Mouse (Mus musculus) liver, embryonic 16.5 days (tissue): ENCODE measurements around the gene Rora. TPM values are rescaled to one million over a fixed set of nuclear protein-coding genes. Genes with fewer than 3 reads are reported as not detected.

ENCODE experiments used
- ATAC-seq: fragments of 200-750 bp; cut with Nextera tagmentation; 2 replicates; pipeline ENCODE4 v1.8.0; 2017; ENCODE audit warnings: low read depth, mild to moderate bottlenecking, moderate number of reproducible peaks, moderate library complexity
- H3K27ac ChIP-seq: fragments of 300-500 bp; sonication (generic); 2 replicates; pipeline ENCODE4 v1.5.1; 2014; ENCODE audit warnings: mild to moderate bottlenecking, low read length
- H3K27me3 ChIP-seq: fragments of 300-500 bp; sonication (generic); 2 replicates; pipeline ENCODE4 v1.6.1; 2014; ENCODE audit warnings: low read depth, low read length, mixed read lengths; ENCODE audit not compliant: control insufficient read depth, insufficient read depth
- H3K36me3 ChIP-seq: fragments of 300-500 bp; sonication (generic); 2 replicates; pipeline ENCODE4 v1.6.1; 2014; ENCODE audit warnings: mild to moderate bottlenecking; ENCODE audit not compliant: control insufficient read depth, insufficient read depth
- H3K4me1 ChIP-seq: fragments of 300-500 bp; sonication (generic); 2 replicates; pipeline ENCODE4 v1.6.1; 2014; ENCODE audit warnings: low read depth, low read length, mixed read lengths; ENCODE audit not compliant: control insufficient read depth
- H3K4me2 ChIP-seq: fragments of 300-500 bp; sonication (generic); 2 replicates; pipeline ENCODE4 v1.6.1; 2014; ENCODE audit warnings: low read depth, low read length, mixed read lengths
- H3K4me3 ChIP-seq: fragments of 300-500 bp; sonication (generic); 2 replicates; pipeline ENCODE4 v1.5.1; 2014; ENCODE audit warnings: low read depth, mild to moderate bottlenecking, low read length
- H3K9ac ChIP-seq: fragments of 300-500 bp; sonication (generic); 2 replicates; pipeline ENCODE4 v1.6.1; 2014; ENCODE audit warnings: low read depth, low read length
- H3K9me3 ChIP-seq: fragments of 300-500 bp; sonication (generic); replicated peaks from 2 replicates; pipeline ENCODE4 v1.6.1; 2016; ENCODE audit warnings: low read length; ENCODE audit not compliant: control insufficient read depth
- WGBS: fragments of 180-500 bp; shearing (Covaris S2); extraction: QIAGEN DNeasy Blood & Tissue Kit; methylation state at CpG from one replicate; pipeline ENCODE4 v1.1.7; 2014; ENCODE audit not compliant: insufficient replicate concordance; 5-methylcytosine and 5-hydroxymethylcytosine counted together
- polyA plus RNA-seq: library from polyadenylated mRNA; unstranded; fragments of >200 nt; fragmentation: Nextera tagmentation; extraction: Ambion mirVana; gene quantifications from 2 replicates; pipeline ENCODE4 v1.2.1, GENCODE M21; 2015

Rora gene
- polyA plus RNA-seq, 1 experiment from 2014 or later, result 10.6 TPM

DNA sequence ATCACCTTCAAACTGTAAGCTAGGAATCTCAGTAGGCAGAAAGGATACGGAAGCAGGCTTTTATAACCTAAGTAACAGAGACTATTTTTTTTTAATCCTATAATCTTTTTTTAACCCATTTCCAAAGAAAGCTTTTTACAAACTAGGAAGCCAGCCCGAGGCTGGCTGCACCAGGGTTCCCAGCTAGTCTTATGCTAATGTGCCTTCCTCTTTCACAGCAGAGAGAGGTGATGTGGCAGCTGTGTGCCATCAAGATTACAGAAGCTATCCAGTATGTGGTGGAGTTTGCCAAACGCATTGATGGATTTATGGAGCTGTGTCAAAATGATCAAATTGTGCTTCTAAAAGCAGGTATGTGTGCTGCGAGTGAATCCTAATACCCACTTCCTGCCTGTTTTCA is 719.3 kb downstream of the Rora start:
- WGBS, result 34% methylated on average over 4 of the region's 4 CpGs
- H3K27ac ChIP-seq, result no peak overlapping the region
- H3K36me3 ChIP-seq, result peaks cover 5% of the 10 kb centered on the region
- no peaks in the 10 kb centered on the region for H3K27me3 ChIP-seq
- H3K4me3 ChIP-seq, result no peak overlapping the region
- H3K9ac ChIP-seq, result no peak overlapping the region
- H3K9me3 ChIP-seq, result no peaks in the 10 kb centered on the region
- H3K4me1 ChIP-seq, result no peaks in the 10 kb centered on the region
- H3K4me2 ChIP-seq, result no peak overlapping the region
- no peak for ATAC-seq

DNA sequence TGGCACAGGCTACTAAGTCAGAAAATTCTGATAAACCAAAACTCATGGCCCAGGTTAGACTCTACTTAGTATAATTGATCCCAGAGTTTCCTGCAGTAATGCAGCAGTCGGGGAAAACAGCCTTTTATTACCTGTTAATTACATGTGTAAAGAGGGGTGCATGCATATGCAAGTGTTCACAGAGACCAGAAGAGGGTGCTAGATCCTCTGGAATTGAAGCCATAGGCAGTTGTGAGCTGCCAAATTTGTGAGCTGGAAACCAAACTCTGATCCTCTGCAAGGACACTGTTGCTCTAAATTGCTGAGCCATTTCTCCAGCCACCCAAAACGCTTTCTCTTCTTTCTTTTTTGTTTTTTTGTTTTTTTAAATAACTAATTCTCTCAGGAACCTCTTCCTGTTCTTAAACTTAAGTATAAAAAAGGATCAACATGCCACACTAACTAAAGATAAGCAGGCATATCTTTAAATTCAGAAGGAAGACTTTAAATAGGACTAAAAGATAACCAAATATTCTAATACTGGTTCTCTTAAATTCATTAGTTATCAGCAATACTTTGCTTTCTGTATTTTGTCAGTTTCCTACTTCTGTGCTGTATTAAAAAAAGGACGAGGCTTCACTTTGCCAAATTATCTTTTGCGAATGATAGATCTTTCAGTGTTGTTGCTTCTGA is 723.5 kb downstream of the Rora start:
- no peak for ATAC-seq
- WGBS, result 55% methylated on average over 4 of the region's 4 CpGs

DNA sequence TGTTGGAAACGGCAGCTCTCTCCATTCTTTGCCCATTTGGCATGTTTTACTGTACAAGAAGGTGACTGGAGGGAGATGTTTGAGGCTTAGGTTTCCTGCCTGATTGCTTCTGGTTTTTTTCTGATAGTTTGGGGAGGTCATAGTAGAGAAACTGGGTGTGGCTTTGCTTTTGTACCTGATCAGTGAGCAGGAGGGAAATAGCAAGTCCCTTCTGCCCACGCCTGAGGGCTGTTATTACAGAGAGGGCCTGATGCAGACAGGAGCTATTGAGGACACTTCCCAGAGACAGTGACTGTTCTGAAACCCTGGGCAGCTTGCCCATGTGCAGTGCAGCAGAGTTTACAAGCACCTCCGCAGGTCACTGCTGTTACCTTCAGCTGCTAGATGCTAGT is 724.1 kb downstream of the Rora start:
- H3K36me3 ChIP-seq, result peaks cover 5% of the 10 kb centered on the region
- H3K9ac ChIP-seq, result no peak overlapping the region
- no peak for ATAC-seq

More for the DNA sequence above, 723.5 kb downstream of the Rora start:
- Histone ChIP-seq H3K4me2 (no peak overlapping the region), H3K4me1 (no peaks in the 10 kb centered on the region), H3K36me3 (peaks cover 5% of the 10 kb centered on the region), H3K27me3 (no peaks in the 10 kb centered on the region), H3K27ac (no peak overlapping the region), H3K4me3 (no peak overlapping the region), H3K9me3 (no peaks in the 10 kb centered on the region), H3K9ac (no peak overlapping the region)

DNA sequence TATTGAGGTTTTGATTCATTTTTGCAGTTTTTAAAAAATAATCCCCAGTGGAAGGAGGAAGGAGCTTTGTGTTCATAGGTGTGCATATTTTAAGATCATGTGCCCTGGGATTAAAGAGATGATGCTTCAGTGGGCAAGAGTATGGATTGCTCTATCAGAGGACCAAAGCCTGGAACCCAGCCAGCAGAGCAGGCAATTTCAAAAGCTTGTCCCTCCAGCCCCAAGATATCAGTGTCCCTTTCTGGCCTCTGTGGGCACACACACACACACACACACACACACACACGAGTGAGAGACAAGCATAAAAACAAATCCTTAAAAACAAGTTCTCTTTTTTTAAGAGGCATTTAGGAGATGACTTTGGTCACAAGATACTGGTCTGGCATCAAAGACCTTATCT is 727.0 kb downstream of the Rora start:
- no peaks in the 10 kb centered on the region for H3K27me3 ChIP-seq
- H3K27ac ChIP-seq, result no peak overlapping the region
- no peak overlapping the region for H3K4me2 ChIP-seq
- H3K9ac ChIP-seq, result no peak overlapping the region
- no peak overlapping the region for H3K4me3 ChIP-seq
- H3K9me3 ChIP-seq, result no peaks in the 10 kb centered on the region
- ATAC-seq, result no peak
- peaks cover 5% of the 10 kb centered on the region for H3K36me3 ChIP-seq
- 32% methylated on average over 1 of the region's 1 CpGs for WGBS
- no peaks in the 10 kb centered on the region for H3K4me1 ChIP-seq

More for the DNA sequence above, 724.1 kb downstream of the Rora start:
- no peak overlapping the region for H3K27ac ChIP-seq
- H3K4me1 ChIP-seq, result no peaks in the 10 kb centered on the region
- no peak overlapping the region for H3K4me2 ChIP-seq
- 56% methylated on average over 3 of the region's 3 CpGs for WGBS
- no peaks in the 10 kb centered on the region for H3K27me3 ChIP-seq
- no peak overlapping the region for H3K4me3 ChIP-seq
- no peaks in the 10 kb centered on the region for H3K9me3 ChIP-seq

DNA sequence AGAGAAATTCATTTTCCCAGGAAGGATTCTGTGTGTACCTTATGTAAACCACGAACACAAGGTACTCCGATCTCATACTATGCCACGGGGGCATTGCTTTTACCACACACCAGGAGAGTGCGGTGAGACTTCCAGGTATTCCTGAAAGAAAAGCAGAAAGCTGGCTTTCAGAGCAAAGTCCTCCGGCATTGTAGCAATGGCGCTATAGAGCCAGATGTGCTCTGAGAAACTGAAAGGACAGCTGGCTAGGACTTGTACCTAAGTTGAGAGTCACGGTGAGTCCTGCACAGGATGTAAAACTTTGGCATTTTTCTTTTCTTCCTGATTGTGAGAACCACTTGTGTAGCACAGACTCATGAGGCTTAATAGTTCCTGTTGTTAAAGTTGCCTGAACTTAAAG is 728.2 kb downstream of the Rora start:
- Histone ChIP-seq H3K9me3 (no peaks in the 10 kb centered on the region), H3K9ac (no peak overlapping the region), H3K4me2 (no peak overlapping the region), H3K4me3 (no peak overlapping the region), H3K27me3 (no peaks in the 10 kb centered on the region), H3K27ac (no peak overlapping the region), H3K36me3 (no peaks in the 10 kb centered on the region), H3K4me1 (no peaks in the 10 kb centered on the region)
- WGBS, result 57% methylated on average over 7 of the region's 7 CpGs
- ATAC-seq, result no peak

DNA sequence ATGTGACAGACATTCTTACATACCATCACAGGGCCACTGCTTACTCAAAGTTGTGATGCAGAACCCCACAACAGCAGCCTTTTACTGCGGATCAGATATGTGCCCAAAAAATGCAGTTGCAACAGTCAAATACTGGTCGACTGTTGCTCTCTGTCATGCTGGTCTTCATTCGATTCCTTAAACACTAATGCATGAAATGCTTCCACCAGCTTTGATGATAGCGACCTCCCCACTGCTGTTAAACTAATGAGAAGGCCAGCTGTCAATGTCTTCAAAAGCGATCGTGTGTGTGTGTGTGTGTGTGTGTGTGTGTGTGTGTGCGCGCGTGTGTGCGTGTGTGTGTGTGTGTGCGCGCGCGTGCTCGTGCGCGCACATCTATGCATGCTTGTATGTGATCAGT is 730.9 kb downstream of the Rora start:
- Histone ChIP-seq H3K27me3 (no peaks in the 10 kb centered on the region), H3K4me1 (no peaks in the 10 kb centered on the region), H3K36me3 (no peaks in the 10 kb centered on the region), H3K4me3 (no peak overlapping the region), H3K9ac (no peak overlapping the region), H3K4me2 (no peak overlapping the region), H3K27ac (no peak overlapping the region), H3K9me3 (no peaks in the 10 kb centered on the region)
- ATAC-seq, result no peak
- WGBS, result 81% methylated on average over 17 of the region's 17 CpGs

DNA sequence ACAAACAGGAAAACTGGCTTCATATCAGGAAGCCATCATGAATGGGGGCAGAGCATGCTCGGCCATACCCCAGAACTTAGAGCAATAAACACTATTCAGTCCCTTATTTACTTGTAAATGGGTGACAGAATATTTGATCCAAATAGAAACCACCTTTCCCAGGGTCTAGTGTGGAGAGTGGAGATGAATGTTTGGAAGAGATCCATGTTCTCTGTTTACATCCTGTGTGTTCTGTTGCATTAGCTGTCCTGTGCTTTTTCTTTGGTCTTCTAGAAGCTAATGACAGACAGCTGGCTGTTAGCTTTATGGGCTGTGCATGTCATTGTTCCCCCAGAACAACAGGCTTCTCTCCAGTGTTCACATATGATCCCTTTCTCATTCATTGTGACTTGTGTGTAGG is 731.3 kb downstream of the Rora start:
- H3K4me3 ChIP-seq, result no peak overlapping the region

DNA sequence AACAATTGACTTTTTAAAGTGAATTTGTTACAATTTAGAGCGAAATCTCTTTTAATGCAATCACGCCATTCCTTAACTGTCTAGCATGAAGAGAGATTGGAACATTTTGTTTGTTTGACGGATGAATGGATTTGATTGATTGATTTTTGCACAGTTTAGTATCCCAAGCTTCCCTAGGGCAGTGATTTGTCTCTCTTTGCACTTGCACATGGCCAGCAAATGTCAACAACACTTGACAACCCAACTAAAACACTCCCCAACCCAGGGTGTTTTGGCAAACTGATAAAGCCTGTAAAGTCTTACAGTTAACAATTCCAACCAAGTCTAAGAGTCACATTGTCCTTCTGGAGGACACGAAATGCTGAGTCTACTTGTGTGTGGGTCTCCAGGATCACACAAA is 733.7 kb downstream of the Rora start:
- H3K9me3 ChIP-seq, result no peaks in the 10 kb centered on the region
- H3K36me3 ChIP-seq, result no peaks in the 10 kb centered on the region
- no peak overlapping the region for H3K27ac ChIP-seq
- H3K4me1 ChIP-seq, result no peaks in the 10 kb centered on the region
- no peak for ATAC-seq
- H3K9ac ChIP-seq, result no peak overlapping the region
- no peaks in the 10 kb centered on the region for H3K27me3 ChIP-seq
- no peak overlapping the region for H3K4me3 ChIP-seq
- no peak overlapping the region for H3K4me2 ChIP-seq
- 65% methylated on average over 4 of the region's 4 CpGs for WGBS

More for the DNA sequence above, 731.3 kb downstream of the Rora start:
- Histone ChIP-seq H3K9me3 (no peaks in the 10 kb centered on the region), H3K27ac (no peak overlapping the region), H3K9ac (no peak overlapping the region), H3K4me1 (no peaks in the 10 kb centered on the region), H3K36me3 (no peaks in the 10 kb centered on the region), H3K4me2 (no peak overlapping the region), H3K27me3 (no peaks in the 10 kb centered on the region)
- no peak for ATAC-seq
- 51% methylated on average over 1 of the region's 1 CpGs for WGBS

DNA sequence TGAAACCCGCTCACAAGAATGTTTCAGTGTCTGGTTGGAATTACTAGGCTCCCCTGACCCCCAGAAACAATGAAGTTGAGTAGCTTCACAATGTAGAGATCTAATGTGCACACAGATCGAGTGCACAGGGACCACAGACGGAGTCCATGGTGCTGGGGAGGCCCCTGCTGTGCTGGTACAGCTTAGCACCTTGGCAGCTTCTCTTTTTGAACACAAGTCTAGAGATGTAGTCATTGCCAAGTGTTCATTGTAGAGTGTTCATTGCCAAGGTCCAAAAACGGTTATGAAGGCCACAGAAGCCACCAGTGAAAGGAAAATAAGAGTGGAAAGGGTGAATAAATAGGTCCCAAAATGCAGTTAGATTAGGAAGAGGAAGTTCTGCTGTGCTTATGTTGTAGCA is 737.0 kb downstream of the Rora start:
- no peak overlapping the region for H3K27ac ChIP-seq
- H3K4me2 ChIP-seq, result no peak overlapping the region
- ATAC-seq, result no peak
- no peak overlapping the region for H3K4me3 ChIP-seq
- H3K4me1 ChIP-seq, result no peaks in the 10 kb centered on the region
- no peaks in the 10 kb centered on the region for H3K27me3 ChIP-seq
- H3K36me3 ChIP-seq, result no peaks in the 10 kb centered on the region
- 49% methylated on average over 4 of the region's 4 CpGs for whole genome bisulfite sequencing
- H3K9ac ChIP-seq, result no peak overlapping the region
- no peaks in the 10 kb centered on the region for H3K9me3 ChIP-seq
